Mouse (Mus musculus): Measurements from ENCODE around the gene Adnp. TPM values are rescaled to one million over a fixed set of nuclear protein-coding genes. Genes with fewer than 3 reads are reported as not detected.
"Not testable (repeated sequence)": the region's sequence is repeated elsewhere in the genome, so short reads cannot be mapped to it uniquely, and the experiment has no call there.

Gene Adnp
- polyA plus RNA-seq, 3 experiments from 2014 or later = 1.7 to 2.1 (median 1.8) TPM

DNA sequence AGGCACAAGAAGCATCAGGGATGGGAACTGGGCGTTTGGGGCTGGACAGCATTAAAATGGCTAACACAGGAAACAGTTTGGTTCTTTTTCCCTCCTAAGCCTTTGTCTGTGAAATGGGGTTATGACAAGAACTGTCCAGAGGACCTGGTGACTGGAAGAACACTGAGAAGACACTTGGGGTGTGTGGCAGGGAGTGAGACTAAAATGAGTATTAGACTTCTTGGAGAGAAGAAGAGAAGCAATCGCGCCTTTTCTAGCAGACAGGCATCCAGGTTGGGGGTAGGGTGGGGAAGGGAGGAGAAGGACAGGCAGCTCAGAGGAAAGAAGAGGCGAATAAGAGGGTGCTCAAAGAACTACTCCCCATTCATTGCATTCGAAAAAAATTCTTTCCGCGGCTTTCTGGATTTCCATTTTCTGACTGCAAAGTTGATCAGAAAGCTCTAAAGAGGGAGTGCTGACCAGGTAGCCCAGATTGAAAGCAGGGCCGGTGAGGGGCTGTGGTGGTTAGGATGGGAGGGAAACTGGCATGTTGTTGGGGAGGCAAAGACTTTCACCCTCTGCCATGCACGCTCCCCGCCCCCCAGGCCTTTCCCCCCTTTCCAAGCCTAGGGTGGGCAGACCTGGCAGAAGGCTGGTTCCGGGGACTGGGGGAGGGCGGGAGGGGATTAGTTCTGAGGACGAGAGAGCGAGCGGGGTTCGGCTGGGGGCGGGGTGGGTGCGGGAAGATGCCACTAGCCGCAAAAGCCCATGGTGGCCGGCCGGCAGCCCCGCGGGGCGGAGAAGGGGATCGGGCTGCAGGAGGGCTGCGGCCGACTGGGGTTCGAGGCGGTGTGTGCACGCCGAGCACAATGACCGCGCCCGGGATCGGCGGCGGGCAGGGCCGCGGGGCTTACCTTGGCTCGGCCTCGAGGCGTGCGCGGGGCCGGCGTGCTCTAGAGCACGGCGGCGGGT is 956 bp downstream of the Adnp start:
- ATAC-seq = no peak

GRCm38 (mm10) chr2:168205265-168205664 is 1.6 kb downstream of the Adnp start:
- peak; percentile 69 for ATAC-seq

GRCm38 (mm10) chr2:168204476-168204999 is 2.4 kb downstream of the Adnp start:
- no peak for ATAC-seq

DNA sequence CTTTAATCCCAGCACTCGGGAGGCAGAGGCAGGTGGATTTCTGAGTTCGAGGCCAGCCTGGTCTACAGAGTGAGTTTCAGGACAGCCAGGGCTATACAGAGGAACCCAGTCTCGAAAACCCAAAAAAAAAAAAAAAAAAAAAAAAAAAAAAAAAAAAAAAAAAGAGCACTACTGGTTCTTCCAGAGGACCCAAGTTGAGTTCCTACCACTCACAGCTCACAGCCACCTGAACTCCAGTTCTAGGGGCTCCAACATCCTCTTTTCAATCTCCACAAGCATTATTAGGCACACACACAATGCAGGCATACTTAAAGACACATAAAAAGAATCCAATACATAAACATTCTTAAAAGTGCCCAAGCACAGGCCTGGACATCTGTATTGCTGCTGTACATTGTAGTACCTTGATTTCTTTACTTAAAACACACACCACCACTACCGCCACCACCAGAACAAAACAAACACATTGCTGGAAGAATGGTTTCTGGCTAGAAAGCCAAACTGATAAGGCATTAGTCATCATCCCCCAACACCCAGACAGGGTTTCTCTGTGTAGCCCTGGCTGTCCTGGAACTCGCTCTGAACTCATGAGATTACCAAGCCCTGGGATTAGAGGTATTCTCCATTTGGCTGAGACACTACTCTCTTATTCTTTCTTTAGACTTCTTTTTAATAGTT is 6.8 kb downstream of the Adnp start:
- ATAC-seq = no peak

DNA sequence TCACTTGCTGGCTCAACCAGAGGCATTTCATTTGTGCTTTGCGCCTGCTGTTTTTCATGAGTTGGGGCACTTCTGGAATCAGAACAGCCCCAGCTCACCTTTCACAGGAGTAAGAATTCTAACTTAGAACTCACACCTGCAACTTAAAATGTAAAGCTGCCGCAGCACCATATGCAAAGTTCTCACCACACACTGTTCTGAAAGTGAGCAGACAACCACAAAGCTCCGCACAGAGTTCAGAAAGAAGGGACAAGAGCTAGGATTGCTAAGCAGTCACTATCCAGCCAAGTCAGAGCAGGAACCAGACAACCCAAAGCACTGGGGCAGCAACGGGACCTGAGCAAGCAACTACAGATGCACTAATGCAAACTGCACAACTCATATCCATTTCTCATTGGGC is 7.4 kb downstream of the Adnp start:
- ATAC-seq = no peak

DNA sequence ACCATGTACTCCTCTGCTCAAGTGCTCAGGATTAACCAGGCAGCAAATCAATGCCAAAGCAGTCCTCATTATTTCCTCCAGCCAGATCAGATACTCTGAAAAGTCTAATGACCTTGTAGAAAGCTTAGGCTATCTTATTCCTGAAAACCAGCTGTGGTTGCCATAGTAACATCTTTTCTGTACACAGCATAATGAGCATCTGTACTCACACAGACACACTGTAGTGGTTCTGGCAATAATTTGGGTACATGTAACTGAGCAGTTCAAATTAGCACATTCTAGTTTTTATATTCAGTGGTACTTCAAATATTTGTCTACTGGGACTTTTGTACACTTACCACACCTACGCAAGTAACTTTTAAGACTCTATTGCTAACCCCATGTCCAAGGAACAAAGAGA is 8.5 kb downstream of the Adnp start:
- ATAC-seq = no peak

GRCm38 (mm10) chr2:168195721-168196120 is 11.2 kb downstream of the Adnp start:
- no peak for ATAC-seq

DNA sequence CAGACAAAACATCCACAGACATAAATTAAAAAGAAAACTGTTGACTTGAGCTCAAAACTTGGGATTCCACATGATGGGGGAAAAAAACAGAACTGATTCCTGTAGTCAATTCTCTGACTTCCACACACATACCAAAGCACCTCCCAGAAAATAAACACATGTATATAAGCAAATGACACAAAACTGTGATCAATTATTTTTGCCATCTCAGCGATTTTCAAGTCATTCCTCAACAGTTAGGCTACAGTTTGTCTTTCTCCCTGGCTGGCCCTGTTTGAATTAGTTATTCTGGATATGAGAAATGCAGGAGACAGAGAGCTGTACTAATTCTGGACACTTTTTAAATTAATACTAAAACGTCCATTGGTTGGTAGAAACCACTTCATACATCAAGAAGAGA is 13.2 kb downstream of the Adnp start:
- no peak for ATAC-seq

DNA sequence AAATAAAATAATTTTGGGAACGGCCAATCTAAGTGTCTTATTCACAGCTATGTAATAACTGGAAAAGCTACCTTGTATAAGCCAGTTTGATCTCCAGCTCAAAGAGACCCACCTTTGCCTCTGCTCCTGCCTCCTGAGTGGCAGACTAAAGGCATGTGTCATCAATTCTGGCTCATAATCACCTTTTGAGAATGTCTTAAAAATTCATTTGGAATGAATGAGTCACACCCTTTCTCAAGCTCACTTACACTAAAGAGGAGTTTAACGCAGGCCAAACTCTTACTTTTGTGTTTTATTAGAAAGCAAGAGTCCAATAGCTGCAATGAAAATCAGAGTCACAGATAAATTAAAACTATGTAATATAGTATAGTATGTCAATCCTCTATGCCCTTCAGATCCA is 15.1 kb downstream of the Adnp start:
- ATAC-seq = no peak

GRCm38 (mm10) chr2:168175946-168176345 is 31.0 kb downstream of the Adnp start:
- ATAC-seq = no peak

GRCm38 (mm10) chr2:168170167-168170685 is 36.7 kb downstream of the Adnp start:
- peak; percentile 95 for ATAC-seq

GRCm38 (mm10) chr2:168169800-168170113 is 37.2 kb downstream of the Adnp start:
- peak; percentile 29 for ATAC-seq

GRCm38 (mm10) chr2:168168892-168169799 is 37.8 kb downstream of the Adnp start:
- ATAC-seq = no peak

DNA sequence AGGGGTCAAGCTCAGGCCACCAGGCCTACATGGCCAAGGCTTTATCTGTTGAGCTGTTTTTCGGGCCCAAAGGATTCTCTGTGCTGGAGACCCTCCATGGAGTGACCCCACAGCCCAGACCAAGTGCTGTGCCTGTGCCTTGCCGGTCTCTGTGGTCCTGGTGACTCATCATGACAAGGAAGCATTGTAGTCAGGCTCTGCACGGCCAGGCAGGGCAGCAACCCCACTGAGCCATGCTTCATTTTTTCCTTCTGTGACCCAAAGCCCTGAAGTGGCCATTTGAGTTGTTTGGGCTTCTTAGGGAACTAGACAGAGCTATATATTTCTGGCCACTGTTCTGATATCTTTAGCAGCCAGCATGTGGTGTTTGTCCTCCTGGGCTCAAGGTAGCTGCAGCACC is 39.1 kb downstream of the Adnp start:
- ATAC-seq = no peak

GRCm38 (mm10) chr2:168166750-168167460 is 40.0 kb downstream of the Adnp start:
- ATAC-seq = no peak

DNA sequence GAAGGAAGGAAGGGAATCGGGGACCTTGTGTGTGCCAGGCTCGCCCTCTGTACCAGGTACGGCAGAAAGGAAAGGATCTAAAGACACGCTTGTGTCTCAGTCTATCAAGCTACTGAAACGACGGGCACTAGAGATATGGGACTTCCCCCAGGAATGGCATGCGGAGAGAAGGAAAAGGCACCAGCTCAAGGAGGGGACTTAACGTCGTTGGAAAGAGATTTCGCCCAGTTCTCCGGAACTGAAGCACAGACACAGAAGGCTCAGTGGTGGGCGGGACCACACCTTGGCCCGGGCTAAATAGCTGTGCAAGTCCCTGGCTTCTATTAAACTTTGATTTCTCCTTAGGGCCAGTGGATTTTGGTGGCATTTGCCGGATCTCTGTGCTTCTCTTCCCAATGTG is 44.9 kb downstream of the Adnp start:
- no peak for ATAC-seq

GRCm38 (mm10) chr2:168161514-168161971 is 45.4 kb downstream of the Adnp start:
- ATAC-seq = no peak

GRCm38 (mm10) chr2:168160370-168160930 is 46.5 kb downstream of the Adnp start:
- no peak for ATAC-seq

GRCm38 (mm10) chr2:168158911-168159711 is 47.8 kb downstream of the Adnp start:
- ATAC-seq = peak; percentile 37

DNA sequence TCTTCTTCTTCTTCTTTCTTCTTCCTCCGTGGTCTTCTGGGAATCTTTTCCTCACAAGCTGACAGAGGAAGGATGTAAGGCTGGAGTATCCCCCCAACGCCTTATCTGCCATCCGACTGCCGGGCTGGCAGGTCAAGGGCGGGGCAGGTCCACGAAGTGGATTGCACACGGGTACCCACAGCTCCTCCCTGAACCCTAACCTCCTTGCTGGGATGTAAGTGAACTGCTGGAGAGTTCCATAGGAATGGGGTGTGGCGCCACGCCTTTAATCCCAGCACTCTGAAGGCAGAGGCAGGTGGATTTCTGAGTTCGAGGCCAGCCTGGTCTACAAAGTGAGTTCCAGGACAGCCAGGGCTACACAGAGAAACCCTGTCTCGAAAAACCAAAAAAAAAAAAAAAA is 48.9 kb downstream of the Adnp start:
- not testable (repeated sequence) for ATAC-seq
